Mouse (Mus musculus) embryonic facial prominence, embryonic 15.5 days (tissue): ENCODE data around the gene Prl2c5. TPM values are rescaled to one million over a fixed set of nuclear protein-coding genes. Genes with fewer than 3 reads are reported as not detected.
"Not testable (repeated sequence)": the region's sequence is repeated elsewhere in the genome, so short reads cannot be mapped to it uniquely, and the experiment has no call there.

Experiments
- ATAC-seq: fragments of 200-750 bp; cut with Nextera tagmentation; 2 replicates; pipeline ENCODE4 v1.8.0; 2017; ENCODE audit warnings: low read depth, moderate TSS enrichment; ENCODE audit not compliant: insufficient number of reproducible peaks, low FRiP score, low TSS enrichment
- H3K27ac ChIP-seq: fragments of 300-500 bp; sonication (generic); replicated peaks from 2 replicates; pipeline ENCODE4 v1.5.1; 2015; ENCODE audit warnings: mild to moderate bottlenecking, inconsistent platforms
- H3K27me3 ChIP-seq: fragments of 300-500 bp; sonication (generic); 2 replicates; pipeline ENCODE4 v1.6.1; 2015; ENCODE audit warnings: inconsistent platforms
- H3K36me3 ChIP-seq: fragments of 300-500 bp; sonication (generic); 2 replicates; pipeline ENCODE4 v1.6.1; 2015; ENCODE audit warnings: mild to moderate bottlenecking, inconsistent platforms
- H3K4me1 ChIP-seq: fragments of 300-500 bp; sonication (generic); 2 replicates; pipeline ENCODE4 v1.6.1; 2015; ENCODE audit warnings: inconsistent platforms
- H3K4me2 ChIP-seq: fragments of 300-500 bp; sonication (generic); replicated peaks from 2 replicates; pipeline ENCODE4 v1.6.1; 2015; ENCODE audit warnings: mild to moderate bottlenecking, inconsistent platforms
- H3K4me3 ChIP-seq: fragments of 300-500 bp; sonication (generic); replicated peaks from 2 replicates; pipeline ENCODE4 v1.5.1; 2015; ENCODE audit warnings: mild to moderate bottlenecking, inconsistent platforms
- H3K9ac ChIP-seq: fragments of 300-500 bp; sonication (generic); 2 replicates; pipeline ENCODE4 v1.6.1; 2015; ENCODE audit warnings: inconsistent platforms
- H3K9me3 ChIP-seq: fragments of 300-500 bp; sonication (generic); replicated peaks from 2 replicates; pipeline ENCODE4 v1.6.1; 2016; ENCODE audit warnings: inconsistent platforms
- WGBS: fragments of 180-500 bp; shearing (Covaris S2); methylation state at CpG from one replicate; pipeline ENCODE4 v1.1.7; 2015; 5-methylcytosine and 5-hydroxymethylcytosine counted together
- polyA plus RNA-seq: library from polyadenylated mRNA; unstranded; fragments of >200 nt; fragmentation: Nextera tagmentation; extraction: Ambion mirVana; gene quantifications from 2 replicates; pipeline ENCODE4 v1.2.1, GENCODE M21; 2015

Gene Prl2c5
- not detected in 2 replicates for polyA plus RNA-seq

DNA sequence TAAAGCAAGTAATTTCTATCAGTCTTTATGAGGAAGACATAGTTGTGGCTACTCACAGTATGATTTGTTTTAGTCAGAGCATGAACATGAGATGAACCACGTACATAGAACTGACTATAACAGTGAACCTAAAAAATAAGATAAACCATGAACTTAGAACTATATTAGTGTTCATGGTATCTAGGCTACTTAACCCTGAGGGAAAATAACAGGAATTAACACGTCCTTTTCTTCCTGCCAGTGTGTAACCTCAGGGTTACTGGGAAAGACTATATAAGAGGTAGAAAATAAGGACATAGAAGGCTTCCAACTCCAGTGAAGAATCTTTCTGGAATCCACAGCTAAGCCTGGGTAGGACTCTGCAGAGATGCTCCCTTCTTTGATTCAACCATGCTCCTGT is at the start of gene Prl2c5:
Prl2c5 (plus strand) TSS at position 301 of the 400 bp plus-strand sequence.
- H3K9ac ChIP-seq, H3K27ac ChIP-seq, ATAC-seq, H3K36me3 ChIP-seq, H3K4me2 ChIP-seq, H3K27me3 ChIP-seq, H3K4me3 ChIP-seq, H3K9me3 ChIP-seq, H3K4me1 ChIP-seq: not testable (repeated sequence)
- 45% methylated on average over 2 of the region's 2 CpGs for WGBS

DNA sequence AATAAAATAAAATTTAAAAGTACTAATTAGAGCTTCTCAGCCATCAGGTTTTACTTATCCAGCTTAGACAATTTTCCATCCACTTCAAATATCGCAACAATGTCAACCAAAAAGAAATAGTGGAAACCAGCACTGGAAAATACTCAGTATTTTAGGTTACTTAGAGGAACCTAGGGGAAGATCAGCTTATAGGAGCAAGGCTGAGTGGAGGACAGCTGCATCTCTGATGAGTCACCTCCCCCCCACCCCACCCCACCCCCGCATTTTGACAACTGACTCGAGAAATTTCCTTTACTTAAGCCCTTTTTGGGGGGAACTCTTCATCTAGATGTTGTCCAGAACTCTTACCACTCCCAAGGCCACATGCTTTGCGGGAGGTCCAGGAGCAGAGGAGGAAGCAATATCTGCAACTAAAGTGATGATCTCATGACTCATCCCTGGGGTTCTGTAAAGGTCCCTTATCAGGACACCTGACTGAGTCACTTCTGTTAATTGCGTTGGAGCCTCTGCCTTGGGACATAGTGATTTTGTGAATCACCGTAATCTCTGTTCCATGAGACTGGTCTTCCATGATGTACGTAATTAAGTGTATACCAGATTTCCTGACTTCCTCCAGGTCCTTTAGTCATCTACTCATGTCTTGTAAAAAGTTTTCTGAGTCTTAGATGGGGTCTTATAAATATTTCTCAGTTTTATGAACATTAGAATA is 19.6 kb upstream of the Prl2c5 start:
- H3K4me2 ChIP-seq, H3K27ac ChIP-seq, H3K9me3 ChIP-seq, ATAC-seq, H3K4me3 ChIP-seq, H3K4me1 ChIP-seq, H3K9ac ChIP-seq, H3K27me3 ChIP-seq, H3K36me3 ChIP-seq: not testable (repeated sequence)
- WGBS = 70% methylated on average over 4 of the region's 7 CpGs

GRCm38 (mm10) chr13:13168631-13169030 is 13.9 kb upstream of the Prl2c5 start:
- not testable (repeated sequence) for H3K36me3 ChIP-seq, H3K4me3 ChIP-seq, ATAC-seq, H3K27me3 ChIP-seq, H3K4me1 ChIP-seq, H3K9ac ChIP-seq, H3K4me2 ChIP-seq, H3K9me3 ChIP-seq, H3K27ac ChIP-seq
- WGBS = 74% methylated on average over 2 of the region's 2 CpGs

- not testable (repeated sequence) for H3K4me3 ChIP-seq, H3K4me1 ChIP-seq, ATAC-seq
Measured at GRCm38 (mm10) chr13:13173616-13174136, 8.8 kb upstream of the Prl2c5 start.

GRCm38 (mm10) chr13:13175736-13176135 is 6.8 kb upstream of the Prl2c5 start:
- not testable (repeated sequence) for H3K9me3 ChIP-seq, H3K27ac ChIP-seq, H3K4me1 ChIP-seq, H3K36me3 ChIP-seq, H3K9ac ChIP-seq, H3K4me2 ChIP-seq, ATAC-seq, H3K4me3 ChIP-seq, H3K27me3 ChIP-seq
- 59% methylated on average over 2 of the region's 2 CpGs for WGBS

More at GRCm38 (mm10) chr13:13173616-13174136, 8.8 kb upstream of the Prl2c5 start:
- not testable (repeated sequence) for H3K9ac ChIP-seq, H3K27ac ChIP-seq, H3K36me3 ChIP-seq, H3K4me2 ChIP-seq, H3K9me3 ChIP-seq, H3K27me3 ChIP-seq
- 50% methylated on average over 1 of the region's 1 CpGs for WGBS

DNA sequence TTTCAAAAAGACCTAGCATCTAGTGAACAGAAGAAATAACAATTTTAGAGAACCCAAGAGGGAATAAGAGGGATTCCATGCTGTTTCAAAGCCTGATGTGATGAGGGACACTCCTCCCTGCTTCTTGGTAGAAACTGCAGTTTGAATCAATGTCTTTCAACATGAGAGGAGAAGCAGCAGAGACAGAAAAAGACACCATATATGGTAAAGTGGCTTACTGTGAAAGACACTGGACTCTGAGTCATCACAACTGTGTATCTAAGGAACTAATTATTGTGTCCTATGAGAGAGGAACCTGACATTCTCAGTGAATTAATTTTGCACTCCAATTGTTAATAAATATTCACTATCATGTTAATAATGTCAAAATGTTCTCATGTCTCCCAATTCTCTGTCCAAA is 28.7 kb downstream of the Prl2c5 start:
- H3K4me1 ChIP-seq, H3K4me3 ChIP-seq, H3K36me3 ChIP-seq, H3K9me3 ChIP-seq, H3K9ac ChIP-seq, ATAC-seq, H3K27me3 ChIP-seq, H3K4me2 ChIP-seq, H3K27ac ChIP-seq: not testable (repeated sequence)

DNA sequence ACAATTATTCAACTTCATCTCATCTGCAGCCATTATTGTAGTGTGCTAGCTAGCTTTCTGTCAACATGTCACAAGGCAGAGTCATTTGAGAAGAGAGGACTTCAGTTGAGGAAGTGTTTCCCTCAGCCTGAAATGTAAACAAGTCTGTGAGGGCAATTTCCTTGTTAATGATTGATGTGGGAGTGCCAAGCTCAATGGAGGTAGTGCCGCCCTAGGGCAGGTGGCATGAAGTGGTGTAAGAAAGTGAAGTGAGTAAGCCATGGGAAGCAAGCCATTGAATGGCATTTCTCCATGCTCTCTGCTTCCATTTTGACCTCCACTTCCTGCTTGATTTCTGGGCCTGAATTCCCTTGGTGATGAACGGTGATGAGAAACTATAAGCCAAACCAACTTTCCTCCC is 33.8 kb downstream of the Prl2c5 start:
- not testable (repeated sequence) for H3K36me3 ChIP-seq, H3K9me3 ChIP-seq, H3K4me3 ChIP-seq, H3K27me3 ChIP-seq, ATAC-seq, H3K9ac ChIP-seq, H3K4me1 ChIP-seq, H3K27ac ChIP-seq, H3K4me2 ChIP-seq
- WGBS = 82% methylated on average over 2 of the region's 2 CpGs

DNA sequence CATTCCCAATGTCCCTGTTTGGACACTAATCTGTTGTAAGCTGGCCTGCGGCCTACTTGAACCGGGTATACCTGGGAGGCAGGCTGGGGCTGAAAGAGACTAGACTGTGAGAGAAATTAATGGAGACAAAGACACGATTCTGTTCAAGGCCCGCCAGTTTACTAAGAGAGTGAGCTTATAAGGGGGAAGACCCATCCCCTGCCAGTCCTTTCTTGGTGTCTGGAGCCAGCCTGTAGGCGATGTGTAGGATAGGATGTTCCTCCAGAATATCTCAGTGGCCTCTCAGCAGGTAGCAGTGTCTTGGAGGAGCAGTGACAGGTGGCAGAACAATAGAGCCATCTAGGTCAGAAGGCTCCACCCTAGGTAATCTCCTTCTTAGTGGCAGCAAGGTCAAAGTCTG is 37.7 kb downstream of the Prl2c5 start:
- H3K4me3 ChIP-seq, H3K9me3 ChIP-seq, H3K27me3 ChIP-seq, H3K4me2 ChIP-seq, H3K36me3 ChIP-seq, H3K27ac ChIP-seq, H3K9ac ChIP-seq, ATAC-seq, H3K4me1 ChIP-seq: not testable (repeated sequence)
- WGBS = 66% methylated on average over 5 of the region's 5 CpGs

DNA sequence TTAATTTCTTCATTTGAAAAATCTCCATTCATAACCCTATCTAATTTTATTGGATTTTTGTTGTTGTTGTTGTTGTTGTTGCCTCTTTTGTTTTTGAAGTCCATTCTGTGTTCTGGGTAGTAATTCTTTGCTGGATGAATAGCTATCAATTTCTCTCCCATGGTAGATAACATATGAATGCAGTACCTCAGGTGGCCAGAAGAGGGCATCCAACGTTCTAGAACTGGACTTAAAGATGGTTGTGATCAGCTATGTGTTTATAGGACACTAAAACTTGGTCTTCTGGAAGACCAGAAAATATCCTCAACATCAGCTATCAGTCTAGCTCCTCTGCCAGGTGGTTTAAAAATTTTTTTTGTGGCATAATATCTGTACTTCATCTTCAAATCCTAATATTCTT is 54.9 kb downstream of the Prl2c5 start:
- not testable (repeated sequence) for H3K9me3 ChIP-seq, H3K4me2 ChIP-seq, ATAC-seq, H3K27ac ChIP-seq, H3K4me3 ChIP-seq, H3K4me1 ChIP-seq, H3K9ac ChIP-seq, H3K27me3 ChIP-seq, H3K36me3 ChIP-seq
- WGBS = 0% methylated on average over 1 of the region's 1 CpGs

Other genes with a start within 250 kb of the Prl2c5 start
- 0.31 TPM in 1 of 2 replicates, not detected in the other for gene Prl2c2, start 177.3 kb upstream of the Prl2c5 start, polyA plus RNA-seq
- gene Gpr137b, start 211.3 kb downstream of the Prl2c5 start, polyA plus RNA-seq = 12.7 and 14.2 TPM in 2 replicates